Mouse (Mus musculus) embryo, embryonic 10 days (tissue): ENCODE results near the gene Efcab6.
"Not testable (repeated sequence)": the region's sequence is repeated elsewhere in the genome, so short reads cannot be mapped to it uniquely, and the experiment has no call there.

Experiments
- DNase-seq: peaks from one replicate; pipeline ENCODE4 v3.0.0-alpha.2; 2015; ENCODE audit warnings: low spot score

Efcab6 gene

DNA sequence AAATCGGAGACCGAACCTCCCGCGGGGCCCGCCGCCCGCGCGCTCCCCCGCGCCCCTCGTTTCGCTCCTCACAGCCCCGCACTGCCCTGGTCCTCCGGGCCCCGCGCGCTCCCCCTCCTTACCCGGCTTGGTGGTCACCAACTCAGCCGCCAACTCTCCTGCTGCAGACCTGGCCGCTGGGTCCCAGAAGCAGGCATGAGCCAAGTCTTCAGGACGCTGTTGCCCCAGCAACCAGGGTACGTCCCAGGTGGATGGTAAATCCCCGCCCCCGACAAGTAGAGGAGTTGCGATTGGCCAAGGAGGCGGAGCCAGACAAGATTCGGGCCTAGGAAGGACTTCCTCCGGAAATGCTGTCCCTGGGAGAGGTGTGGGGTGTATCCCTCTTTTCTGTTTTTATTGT is at the start of gene Efcab6:
TSS of gene Efcab6 (minus strand) at position 240 of the 400 bp plus-strand sequence.
- DNase-seq = peak; percentile 71

- DNase-seq = no peak
Observed at GRCm38 (mm10) chr15:84113873-84114272, 48.7 kb upstream of the Efcab6 start.

GRCm38 (mm10) chr15:84108899-84109298 is 43.7 kb upstream of the Efcab6 start:
- peak; percentile 71 for DNase-seq

DNA sequence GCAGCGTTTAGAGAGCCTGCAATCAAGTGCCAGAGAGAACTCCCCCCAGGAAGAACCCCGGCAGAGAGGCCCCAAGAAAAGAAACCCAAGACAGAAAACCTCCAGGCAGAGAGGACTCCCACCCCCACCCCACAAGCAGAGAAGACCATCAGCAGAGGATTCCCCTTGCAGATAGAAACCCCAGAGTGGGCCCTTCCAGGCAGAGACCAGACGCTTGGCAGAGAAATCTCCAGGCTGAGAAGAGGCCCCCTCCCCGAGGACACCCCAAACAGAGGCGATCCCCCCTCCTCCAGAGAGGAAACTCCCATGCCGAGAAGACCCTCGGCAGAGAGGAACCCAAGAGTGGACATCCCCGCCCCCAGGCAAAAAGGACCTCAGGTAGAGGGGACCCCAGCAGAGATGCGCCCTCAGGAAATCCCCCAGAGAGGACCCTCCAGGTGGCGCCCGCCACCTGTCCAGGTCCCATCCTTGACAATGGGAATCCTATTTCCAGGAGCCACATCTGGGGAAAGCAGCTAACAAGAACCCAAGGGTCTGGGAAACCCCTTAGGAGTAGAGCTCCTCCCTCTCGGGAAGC is 40.8 kb upstream of the Efcab6 start:
- no peak for DNase-seq

GRCm38 (mm10) chr15:84105105-84105923 is 40.1 kb upstream of the Efcab6 start, which contains the start of gene Sult4a1:
Gene Sult4a1, minus strand, starts transcription at chr15:84105754.
- peak; percentile 17 for DNase-seq

DNA sequence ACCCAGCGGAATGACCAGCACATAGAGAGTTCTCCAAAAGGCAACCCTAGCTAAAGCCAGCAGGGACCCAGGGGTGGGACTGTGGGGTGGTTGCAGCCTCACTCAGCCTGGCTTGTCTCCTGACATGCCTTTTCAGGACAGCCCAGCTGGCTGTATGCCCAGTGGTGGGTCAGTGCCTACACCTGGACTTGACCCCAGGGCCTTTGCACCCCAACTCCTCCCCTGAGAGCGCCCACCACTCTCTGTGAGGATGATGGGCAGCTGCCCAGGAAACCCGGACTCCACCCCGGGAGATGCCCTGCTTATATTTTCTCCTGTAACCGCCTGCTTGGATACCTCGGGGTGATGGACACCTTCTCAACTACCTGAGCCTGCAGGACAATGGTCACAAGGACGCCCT is 39.4 kb upstream of the Efcab6 start:
- no peak for DNase-seq

GRCm38 (mm10) chr15:84097536-84097935 is 32.4 kb upstream of the Efcab6 start:
- not testable (repeated sequence) for DNase-seq

DNA sequence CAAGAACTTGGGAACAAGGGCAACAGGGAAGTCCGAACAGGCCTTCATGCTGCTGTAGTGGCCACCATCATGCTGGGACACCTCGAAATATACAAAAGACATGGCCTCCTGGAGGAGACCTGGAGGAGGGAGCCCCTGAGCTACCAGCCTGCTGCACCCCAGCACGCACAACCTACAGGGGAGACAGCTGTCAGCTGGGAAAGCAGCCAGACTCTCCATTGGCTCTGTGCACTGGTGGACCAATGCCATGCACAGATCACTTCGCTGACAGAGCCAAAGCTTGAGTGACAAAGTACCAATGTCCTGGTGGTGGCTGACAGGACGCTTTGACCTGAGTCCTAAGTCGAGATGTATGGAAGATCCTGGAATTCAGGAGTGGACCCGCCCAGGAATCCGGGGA is 30.9 kb upstream of the Efcab6 start:
- no peak for DNase-seq

GRCm38 (mm10) chr15:84094921-84095320 is 29.7 kb upstream of the Efcab6 start:
- no peak for DNase-seq

GRCm38 (mm10) chr15:84086775-84087174 is 21.6 kb upstream of the Efcab6 start:
- no peak for DNase-seq

DNA sequence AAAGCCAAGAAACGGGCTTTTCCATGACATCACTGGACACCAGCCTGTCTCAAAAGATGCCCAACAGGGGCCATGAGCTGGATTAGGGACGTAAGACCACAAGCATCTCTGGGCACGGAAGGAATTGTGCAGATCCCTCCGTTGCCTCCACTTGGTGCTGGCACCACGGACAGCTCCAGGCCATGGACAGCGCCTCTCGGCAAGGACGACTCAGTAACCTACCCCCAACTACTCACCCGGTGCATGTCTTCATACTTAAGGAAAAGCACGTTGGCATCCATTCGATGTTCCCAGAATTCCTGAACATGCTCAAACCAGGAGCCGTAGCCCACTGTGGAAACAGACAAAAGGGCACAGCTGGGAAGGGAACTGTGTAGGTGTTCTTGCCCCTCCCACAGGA is 21.2 kb upstream of the Efcab6 start:
- DNase-seq = peak; percentile 74

DNA sequence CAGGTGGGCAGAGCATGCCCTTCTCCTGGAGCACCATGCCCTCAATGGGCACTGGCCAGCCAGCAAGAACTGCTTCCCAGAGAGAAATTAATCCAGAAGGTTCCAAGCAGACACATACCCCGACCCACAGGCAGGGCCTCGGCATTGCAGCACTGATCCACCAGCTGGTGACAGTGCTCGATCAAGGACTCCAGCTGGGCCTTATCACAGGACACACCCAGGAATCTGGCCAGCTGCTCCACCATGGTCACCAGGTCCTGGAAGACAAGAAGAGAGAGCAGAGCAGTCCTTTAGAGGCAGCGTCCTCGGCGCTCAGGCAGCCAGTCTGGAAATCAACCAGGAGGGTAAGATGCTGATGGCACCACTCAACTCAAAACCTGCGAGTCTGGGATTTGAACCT is 14.9 kb upstream of the Efcab6 start:
- no peak for DNase-seq

GRCm38 (mm10) chr15:84079519-84079918 is 14.3 kb upstream of the Efcab6 start:
- DNase-seq = no peak

GRCm38 (mm10) chr15:84078667-84079066 is 13.5 kb upstream of the Efcab6 start:
- DNase-seq = no peak

GRCm38 (mm10) chr15:84077151-84077550 is 12.0 kb upstream of the Efcab6 start:
- DNase-seq = peak; percentile 20

DNA sequence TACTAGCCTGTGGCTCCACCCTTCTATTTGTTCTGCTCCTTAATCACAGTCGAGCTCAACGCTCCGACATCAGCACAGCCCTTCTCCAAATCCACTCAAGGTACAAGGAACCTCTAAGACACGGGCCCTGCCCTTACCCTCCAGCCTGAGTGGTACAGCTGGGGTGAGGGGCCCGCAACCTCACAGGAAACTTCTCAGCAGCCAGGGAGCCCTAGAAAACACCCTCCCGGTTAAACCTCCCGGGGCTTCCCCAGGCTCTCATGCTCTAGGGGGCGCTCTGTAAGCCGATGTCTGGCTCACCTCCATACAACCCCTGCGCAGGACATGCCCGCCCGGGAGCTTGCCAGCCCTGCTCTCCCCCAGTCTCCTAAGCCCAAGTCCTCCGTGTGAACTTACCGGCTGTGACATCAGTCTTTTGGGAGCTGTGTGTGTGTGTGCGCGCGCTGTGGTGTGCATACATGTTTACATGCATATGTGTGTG is 9.6 kb upstream of the Efcab6 start:
- DNase-seq = peak; percentile 52

DNA sequence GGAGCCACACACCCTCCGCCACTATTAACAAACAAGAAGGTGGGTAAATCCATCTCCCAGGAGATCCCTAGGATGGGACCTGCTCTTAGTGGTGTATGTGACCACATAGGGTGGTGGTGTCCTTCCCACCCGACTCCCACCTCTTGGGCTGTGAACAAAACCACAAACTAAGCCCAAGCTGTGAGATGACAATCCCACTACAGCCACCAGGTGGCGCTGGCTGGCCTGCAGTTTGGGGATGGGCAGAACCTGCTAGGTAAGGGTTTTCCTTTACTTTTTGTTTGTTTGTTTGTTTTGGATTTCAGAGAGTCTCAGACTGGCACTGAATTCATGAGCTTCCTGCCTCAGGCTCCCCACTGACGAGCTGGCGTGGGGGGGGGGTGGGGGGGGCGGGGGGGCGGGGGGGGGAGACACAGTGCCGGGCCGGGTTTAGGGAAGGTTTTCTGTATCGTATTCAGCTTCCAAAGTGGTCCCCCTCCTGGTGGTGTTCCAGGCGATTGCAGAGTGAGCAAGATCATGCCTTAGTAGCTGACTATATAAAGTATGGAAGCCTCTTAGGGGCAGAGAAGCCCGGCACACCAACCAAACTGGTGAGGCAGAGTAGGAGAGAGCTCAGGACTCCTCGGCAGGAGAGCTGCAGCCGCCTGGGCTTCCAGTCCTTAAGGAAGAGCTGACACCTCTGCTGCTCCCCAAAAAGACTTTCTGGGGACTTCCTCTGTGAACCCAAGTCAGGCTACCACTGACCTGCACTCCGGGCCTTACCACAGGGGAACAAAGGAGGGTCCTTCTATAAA is 8.9 kb upstream of the Efcab6 start:
- DNase-seq = peak; percentile 89

DNA sequence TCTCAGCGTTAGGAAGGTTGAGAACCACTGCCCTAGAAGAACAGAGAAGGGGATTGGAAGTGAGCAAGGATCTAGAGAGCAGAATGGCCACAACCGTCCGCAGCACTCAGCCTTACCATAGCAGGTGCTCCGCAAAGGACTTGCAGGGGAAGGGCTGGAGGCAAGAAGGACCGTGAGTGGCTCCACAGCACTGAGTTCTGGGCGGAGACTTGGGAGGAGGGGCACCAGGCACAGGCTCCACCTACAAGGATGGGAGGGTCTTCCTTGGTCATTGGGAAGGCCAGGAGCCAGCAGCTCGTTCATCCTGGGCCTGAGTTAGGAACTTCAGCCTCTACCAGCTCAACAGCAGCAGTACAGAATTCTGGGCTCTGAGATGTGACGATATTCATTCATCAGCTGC is 7.9 kb upstream of the Efcab6 start:
- peak; percentile 35 for DNase-seq

- DNase-seq = peak; percentile 87
Observed at GRCm38 (mm10) chr15:84072226-84072625, 7.0 kb upstream of the Efcab6 start.

DNA sequence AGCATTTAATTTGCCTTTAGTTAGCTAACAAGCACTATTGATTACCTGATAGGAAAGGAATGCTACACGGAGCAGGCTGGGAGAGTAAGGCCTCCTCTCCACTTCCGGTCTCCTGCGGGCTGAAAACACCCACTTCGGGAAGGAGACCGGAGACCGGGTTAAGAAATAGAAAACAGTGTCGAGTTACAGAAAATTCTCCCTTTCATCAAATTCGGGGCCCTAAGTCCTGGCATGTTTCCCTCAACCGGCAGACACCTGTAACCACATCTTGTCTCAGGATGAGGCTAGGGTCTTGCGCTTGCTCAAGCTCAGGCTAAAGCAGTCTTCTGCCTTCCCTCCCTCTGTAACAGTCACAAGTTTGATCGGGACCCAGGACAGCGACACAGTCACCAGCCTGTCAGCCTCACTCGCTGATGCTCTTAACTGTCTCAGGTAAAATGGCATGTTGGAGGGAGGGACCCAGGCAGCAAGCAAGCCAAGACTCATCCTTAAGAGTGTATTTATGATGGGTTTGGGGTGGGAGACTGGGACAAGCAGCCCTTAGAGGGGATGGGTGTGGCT is 5.0 kb upstream of the Efcab6 start:
- peak; percentile 51 for DNase-seq

- no peak for DNase-seq
Observed at GRCm38 (mm10) chr15:84069455-84070050, 4.4 kb upstream of the Efcab6 start.

GRCm38 (mm10) chr15:84065701-84066100 is 522 bp upstream of the Efcab6 start:
- DNase-seq = no peak
